Mouse (Mus musculus): ENCODE results near the gene Defb36. TPM values are rescaled to one million over a fixed set of nuclear protein-coding genes. Genes with fewer than 3 reads are reported as not detected.

The Defb36 gene
- polyA plus RNA-seq, 2 experiments = not detected

- no peak overlapping the region for H3K9ac ChIP-seq (ENCODE audit: low read depth, low read length, severe bottlenecking)
- no peaks in the 10 kb centered on the region for H3K9me3 ChIP-seq (ENCODE audit: control insufficient read depth, low read length)
- DNase-seq (ENCODE audit: low spot score) = no peak
- H3K4me1 ChIP-seq (ENCODE audit: control insufficient read depth, insufficient read depth, low read length) = no peaks in the 10 kb centered on the region
- no peak for TF ChIP-seq POLR2A (IDR thresholded peaks at IDR 0.05; ENCODE audit: borderline replicate concordance, extremely low read depth, insufficient read depth, insufficient read length)
- H3K4me3 ChIP-seq (replicated peaks; ENCODE audit: low read length) = no peak overlapping the region
- no peak overlapping the region for H3K27ac ChIP-seq (replicated peaks; ENCODE audit: low read depth, low read length)
- H3K27me3 ChIP-seq (ENCODE audit: control insufficient read depth, insufficient read depth, low read length) = no peaks in the 10 kb centered on the region
- H3K4me2 ChIP-seq (replicated peaks; ENCODE audit: low read depth, low read length, severe bottlenecking) = no peak overlapping the region
- no peak for ATAC-seq (ENCODE audit: low FRiP score, low read depth)
- no peaks in the 10 kb centered on the region for H3K36me3 ChIP-seq (ENCODE audit: control insufficient read depth, insufficient read depth, low read length)
- WGBS = 26% methylated on average over 2 of the region's 2 CpGs
These were observed 15.7 kb upstream of the Defb36 start for GRCm38 (mm10) chr2:152588450-152588849.

DNA sequence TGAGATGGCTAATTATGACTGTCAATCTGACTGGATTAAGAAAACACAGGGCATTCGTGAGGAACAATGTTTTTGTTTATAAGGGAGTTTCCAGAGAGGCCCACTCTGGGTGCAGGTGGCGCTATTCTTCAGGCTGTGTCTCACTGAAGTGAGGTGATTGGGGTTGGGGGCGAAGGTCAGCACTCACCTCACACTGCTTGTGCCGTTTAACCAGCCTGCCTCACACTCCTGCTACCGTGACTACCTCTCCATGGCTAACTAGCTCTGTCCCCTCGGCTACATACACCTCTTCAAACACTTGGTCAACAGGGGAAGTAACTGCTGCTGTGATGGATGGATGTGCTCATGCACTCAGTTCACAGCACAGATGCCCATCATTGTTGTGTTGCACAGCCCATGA is 15.1 kb upstream of the Defb36 start:
- Histone ChIP-seq H3K36me3 (ENCODE audit: control insufficient read depth, insufficient read depth, low read length) (no peaks in the 10 kb centered on the region), H3K9ac (ENCODE audit: low read depth, low read length, severe bottlenecking) (no peak overlapping the region), H3K27ac (replicated peaks; ENCODE audit: low read depth, low read length) (no peak overlapping the region), H3K4me2 (replicated peaks; ENCODE audit: low read depth, low read length, severe bottlenecking) (no peak overlapping the region), H3K27me3 (ENCODE audit: control insufficient read depth, insufficient read depth, low read length) (no peaks in the 10 kb centered on the region), H3K9me3 (ENCODE audit: control insufficient read depth, low read length) (no peaks in the 10 kb centered on the region), H3K4me1 (ENCODE audit: control insufficient read depth, insufficient read depth, low read length) (no peaks in the 10 kb centered on the region), H3K4me3 (replicated peaks; ENCODE audit: low read length) (no peak overlapping the region)
- no peak for DNase-seq (ENCODE audit: low spot score)
- no peak for TF ChIP-seq POLR2A (IDR thresholded peaks at IDR 0.05; ENCODE audit: borderline replicate concordance, extremely low read depth, insufficient read depth, insufficient read length)
- 44% methylated on average over 6 of the region's 6 CpGs for WGBS
- no peak for ATAC-seq (ENCODE audit: low FRiP score, low read depth)

DNA sequence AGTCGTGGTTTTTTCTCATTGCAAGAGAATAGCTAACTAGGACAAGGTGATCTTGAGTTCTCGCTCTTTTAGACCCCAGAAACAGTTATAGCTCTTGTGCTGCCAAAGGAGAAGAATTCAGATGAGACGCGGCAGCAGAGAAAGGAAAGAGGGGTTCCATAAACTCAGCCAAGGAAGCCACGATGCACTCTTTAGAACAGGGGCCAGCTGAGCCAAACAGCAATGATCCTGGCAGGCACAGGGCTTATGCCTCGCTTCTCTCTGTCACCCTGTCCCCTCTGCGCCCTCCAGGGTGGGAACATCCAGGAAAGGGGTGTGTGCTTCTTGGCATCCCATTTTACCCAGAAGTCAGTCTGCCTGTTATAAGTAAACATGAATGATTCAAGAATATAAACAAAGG is 4.8 kb upstream of the Defb36 start, which contains the start of gene Defb45:
TSS of gene Defb45 (minus strand) at position 101 of the 400 bp plus-strand sequence.
- Histone ChIP-seq H3K9ac (ENCODE audit: low read depth, low read length, severe bottlenecking) (no peak within 1 kb of the TSS), H3K4me3 (replicated peaks; ENCODE audit: low read length) (no peak within 1 kb of the TSS), H3K27ac (replicated peaks; ENCODE audit: low read depth, low read length) (no peak within 1 kb of the TSS), H3K4me2 (replicated peaks; ENCODE audit: low read depth, low read length, severe bottlenecking) (no peak within 1 kb of the TSS), H3K36me3 (ENCODE audit: control insufficient read depth, insufficient read depth, low read length) (no peaks in the 10 kb centered on the region), H3K9me3 (ENCODE audit: control insufficient read depth, low read length) (peaks cover 3% of the 10 kb centered on the region; the same call in 1 of the 2 replicates), H3K4me1 (ENCODE audit: control insufficient read depth, insufficient read depth, low read length) (no peaks in the 10 kb centered on the region), H3K27me3 (ENCODE audit: control insufficient read depth, insufficient read depth, low read length) (no peaks in the 10 kb centered on the region)
- no peak for TF ChIP-seq POLR2A (IDR thresholded peaks at IDR 0.05; ENCODE audit: borderline replicate concordance, extremely low read depth, insufficient read depth, insufficient read length)
- no peak for ATAC-seq (ENCODE audit: low FRiP score, low read depth)
- WGBS = 60% methylated on average over 7 of the region's 7 CpGs
- DNase-seq (ENCODE audit: low spot score) = no peak

DNA sequence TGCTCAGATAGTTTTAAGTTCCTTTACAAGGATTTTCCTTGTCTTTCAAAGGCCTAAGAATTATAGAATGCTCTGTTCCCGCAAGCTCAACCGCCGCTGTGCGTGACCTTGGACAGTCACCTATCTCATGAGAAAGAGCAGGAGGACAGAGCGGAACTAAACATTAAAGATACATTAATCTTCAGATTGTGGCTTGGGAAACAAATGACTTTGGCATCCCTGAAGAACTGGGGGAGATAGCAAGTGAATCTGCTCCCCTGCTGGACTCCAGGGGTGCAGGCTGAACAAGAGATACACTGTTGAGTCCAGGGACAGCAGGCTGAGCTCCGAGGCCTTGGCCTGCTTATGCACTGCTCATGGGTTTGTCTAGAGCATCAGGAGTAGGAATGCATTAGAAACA is 4.1 kb upstream of the Defb36 start:
- Histone ChIP-seq H3K27me3 (ENCODE audit: control insufficient read depth, insufficient read depth, low read length) (no peaks in the 10 kb centered on the region), H3K4me3 (replicated peaks; ENCODE audit: low read length) (no peak overlapping the region), H3K4me2 (replicated peaks; ENCODE audit: low read depth, low read length, severe bottlenecking) (no peak overlapping the region), H3K4me1 (ENCODE audit: control insufficient read depth, insufficient read depth, low read length) (no peaks in the 10 kb centered on the region), H3K9ac (ENCODE audit: low read depth, low read length, severe bottlenecking) (no peak overlapping the region), H3K36me3 (ENCODE audit: control insufficient read depth, insufficient read depth, low read length) (no peaks in the 10 kb centered on the region), H3K9me3 (ENCODE audit: control insufficient read depth, low read length) (peaks cover 3% of the 10 kb centered on the region; the same call in 1 of the 2 replicates), H3K27ac (replicated peaks; ENCODE audit: low read depth, low read length) (no peak overlapping the region)
- WGBS = 84% methylated on average over 6 of the region's 6 CpGs
- no peak for DNase-seq (ENCODE audit: low spot score)
- no peak for TF ChIP-seq POLR2A (IDR thresholded peaks at IDR 0.05; ENCODE audit: borderline replicate concordance, extremely low read depth, insufficient read depth, insufficient read length)
- no peak for ATAC-seq (ENCODE audit: low FRiP score, low read depth)

GRCm38 (mm10) chr2:152601275-152601960 is 2.7 kb upstream of the Defb36 start:
- no peak for ATAC-seq (ENCODE audit: low FRiP score, low read depth)
- Histone ChIP-seq H3K4me1 (ENCODE audit: control insufficient read depth, insufficient read depth, low read length) (no peaks in the 10 kb centered on the region), H3K9me3 (ENCODE audit: control insufficient read depth, low read length) (peaks cover 3% of the 10 kb centered on the region; the same call in 1 of the 2 replicates), H3K27me3 (ENCODE audit: control insufficient read depth, insufficient read depth, low read length) (no peaks in the 10 kb centered on the region), H3K36me3 (ENCODE audit: control insufficient read depth, insufficient read depth, low read length) (no peaks in the 10 kb centered on the region), H3K4me3 (replicated peaks; ENCODE audit: low read length) (no peak overlapping the region), H3K9ac (ENCODE audit: low read depth, low read length, severe bottlenecking) (no peak overlapping the region), H3K4me2 (replicated peaks; ENCODE audit: low read depth, low read length, severe bottlenecking) (no peak overlapping the region), H3K27ac (replicated peaks; ENCODE audit: low read depth, low read length) (no peak overlapping the region)
- no peak for TF ChIP-seq POLR2A (IDR thresholded peaks at IDR 0.05; ENCODE audit: borderline replicate concordance, extremely low read depth, insufficient read depth, insufficient read length)
- WGBS = 69% methylated on average over 4 of the region's 4 CpGs
- no peak for DNase-seq (ENCODE audit: low spot score)
